Mouse (Mus musculus) ES-Bruce4 (cell line): Measurements from ENCODE around the gene Armc6. TPM values are rescaled to one million over a fixed set of nuclear protein-coding genes. Genes with fewer than 3 reads are reported as not detected.

ENCODE experiments used
- H3K27ac ChIP-seq: 2 replicates; pipeline ENCODE4 v1.5.1; 2012; ENCODE audit warnings: low read length, inconsistent platforms; ENCODE audit not compliant: insufficient read depth
- H3K27me3 ChIP-seq: 2 replicates; pipeline ENCODE4 v1.6.1; 2012; ENCODE audit warnings: mild to moderate bottlenecking, low read length, inconsistent platforms; ENCODE audit not compliant: control insufficient read depth, poor library complexity, insufficient read depth, severe bottlenecking
- H3K36me3 ChIP-seq: 2 replicates; pipeline ENCODE4 v1.6.1; 2012; ENCODE audit warnings: inconsistent platforms, mild to moderate bottlenecking, low read length, moderate library complexity; ENCODE audit not compliant: control insufficient read depth, poor library complexity, insufficient read depth, severe bottlenecking
- H3K4me1 ChIP-seq: one replicate; pipeline ENCODE4 v1.8.1; 2011; ENCODE audit warnings: low read length; ENCODE audit not compliant: control insufficient read depth, insufficient read depth
- H3K4me3 ChIP-seq: 2 replicates; pipeline ENCODE4 v1.5.1; 2011; ENCODE audit warnings: low read depth, mild to moderate bottlenecking, low read length
- H3K9ac ChIP-seq: 2 replicates; pipeline ENCODE4 v1.6.1; 2012; ENCODE audit warnings: low read depth, mild to moderate bottlenecking, inconsistent platforms; ENCODE audit not compliant: poor library complexity, severe bottlenecking
- H3K9me3 ChIP-seq: replicated peaks from 2 replicates; pipeline ENCODE4 v1.6.1; 2012; ENCODE audit warnings: mild to moderate bottlenecking, low read length, inconsistent platforms; ENCODE audit not compliant: control insufficient read depth, poor library complexity, insufficient read depth, severe bottlenecking
- CTCF ChIP-seq: IDR thresholded peaks from one replicate; pipeline ENCODE4 v1.8.1; 2011; ENCODE audit warnings: low read depth, low read length
- EP300 ChIP-seq: IDR thresholded peaks from 2 replicates; pipeline ENCODE4 v1.6.1; 2011; ENCODE audit warnings: low read depth, low read length; ENCODE audit not compliant: insufficient read depth
- POLR2A ChIP-seq: IDR thresholded peaks from one replicate; pipeline ENCODE4 v1.8.1; 2011; ENCODE audit warnings: low read length; ENCODE audit not compliant: insufficient read depth
- polyA plus RNA-seq: library from polyadenylated mRNA; stranded (reverse); fragments of >200 nt; gene quantifications from 2 replicates; pipeline ENCODE4 v1.2.4, GENCODE M21; 2011; ENCODE audit warnings: low read depth; ENCODE audit not compliant: missing spikeins, insufficient read depth, insufficient read length

Armc6 gene
- polyA plus RNA-seq, 1 experiment, result 5.7 TPM

DNA sequence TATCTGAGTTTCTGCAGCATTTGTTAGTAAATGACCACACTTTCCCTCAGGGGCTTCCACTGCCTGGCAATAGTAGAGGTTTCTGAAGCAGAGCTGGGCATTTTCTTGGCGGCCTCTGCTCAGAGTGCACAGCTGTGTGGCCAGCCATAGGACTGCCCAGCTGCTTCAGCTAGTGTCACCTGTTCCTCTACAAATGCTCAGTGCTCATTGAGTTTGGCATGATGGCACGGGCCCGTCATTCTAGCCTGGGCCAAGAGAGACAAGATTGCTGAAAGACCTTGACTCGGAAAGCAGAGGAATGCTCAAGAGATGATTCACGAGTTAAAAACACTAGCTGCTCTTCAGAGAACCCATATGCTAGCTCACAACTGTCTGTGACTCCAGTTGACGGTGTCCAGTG is 12.4 kb upstream of the Armc6 start:
- no peak overlapping the region for H3K9ac ChIP-seq
- no peaks in the 10 kb centered on the region for H3K9me3 ChIP-seq
- no peaks in the 10 kb centered on the region for H3K4me1 ChIP-seq
- H3K27me3 ChIP-seq, result no peaks in the 10 kb centered on the region
- no peak for TF ChIP-seq EP300
- TF ChIP-seq CTCF, result no peak
- no peak for TF ChIP-seq POLR2A
- no peak overlapping the region for H3K4me3 ChIP-seq
- no peak overlapping the region for H3K27ac ChIP-seq
- H3K36me3 ChIP-seq, result peaks cover 86% of the 10 kb centered on the region

DNA sequence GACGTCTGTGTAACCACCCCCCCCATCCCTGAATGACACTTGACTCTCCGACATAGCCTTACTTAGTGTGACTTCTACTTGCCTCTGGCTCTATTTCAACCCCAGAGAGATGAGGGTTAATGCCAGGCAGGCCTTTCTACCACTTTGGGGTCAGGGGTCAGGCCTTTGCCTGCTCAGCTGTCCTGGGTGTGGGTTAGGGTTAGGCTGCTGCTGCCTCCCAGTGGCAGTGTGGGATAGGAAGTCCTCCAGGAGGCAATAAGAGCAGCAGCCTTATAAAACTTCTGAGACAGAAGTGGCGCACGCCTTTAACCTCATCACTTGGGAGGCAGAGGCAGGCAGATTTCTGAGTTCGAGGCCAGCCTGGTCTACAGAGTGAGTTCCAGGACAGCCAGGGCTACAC is 6.4 kb upstream of the Armc6 start:
- Histone ChIP-seq H3K9ac (no peak overlapping the region), H3K27me3 (no peaks in the 10 kb centered on the region), H3K36me3 (peaks cover 85% of the 10 kb centered on the region), H3K9me3 (no peaks in the 10 kb centered on the region), H3K4me1 (no peaks in the 10 kb centered on the region), H3K4me3 (no peak overlapping the region), H3K27ac (no peak overlapping the region)
- TF ChIP-seq POLR2A (no peak), CTCF (peak; percentile 36), EP300 (no peak)

DNA sequence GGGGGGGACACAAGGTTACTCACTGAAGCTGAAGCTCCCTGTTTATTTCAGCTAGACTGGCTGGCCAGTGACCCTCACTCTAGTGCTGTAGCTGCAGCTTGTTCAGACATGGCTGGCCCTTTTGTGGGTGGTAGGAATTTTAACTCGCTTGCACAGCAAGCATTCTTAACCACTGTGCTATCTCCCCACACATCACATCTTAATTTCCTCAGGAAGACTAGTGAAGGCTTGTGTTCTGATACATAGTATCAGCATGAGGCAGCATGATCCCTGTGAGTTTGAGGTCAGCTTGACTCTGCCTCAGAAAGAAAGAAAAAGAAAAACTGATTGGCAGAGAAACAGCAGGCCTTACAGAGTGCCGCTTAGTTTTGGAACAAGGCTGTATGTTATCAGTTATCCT is 3.6 kb upstream of the Armc6 start:
- Histone ChIP-seq H3K9me3 (no peaks in the 10 kb centered on the region), H3K9ac (no peak overlapping the region), H3K36me3 (peaks cover 63% of the 10 kb centered on the region), H3K4me1 (no peaks in the 10 kb centered on the region), H3K27ac (no peak overlapping the region), H3K27me3 (no peaks in the 10 kb centered on the region), H3K4me3 (no peak overlapping the region)
- TF ChIP-seq CTCF, result no peak
- no peak for TF ChIP-seq POLR2A
- no peak for TF ChIP-seq EP300

DNA sequence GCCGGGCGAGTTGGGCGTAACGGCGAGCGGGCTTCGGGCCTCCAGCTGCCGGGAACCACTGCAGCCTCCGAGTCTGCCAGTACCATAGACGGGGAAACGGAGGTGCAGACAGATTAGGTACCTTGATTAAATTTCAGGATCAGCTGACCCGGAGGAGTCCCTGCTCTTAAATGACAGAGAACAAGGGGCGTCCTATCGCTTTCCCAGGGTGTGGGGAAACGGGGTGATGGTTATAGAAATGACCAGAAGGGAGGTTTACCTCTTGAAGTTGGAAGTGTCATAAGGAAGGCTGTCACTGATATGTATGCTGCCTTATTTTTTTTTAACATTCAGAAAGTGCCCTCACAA is 489 bp upstream of the Armc6 start:
- Histone ChIP-seq H3K36me3 (peaks cover 32% of the 10 kb centered on the region), H3K9ac (peak overlapping the region; percentile 69), H3K4me1 (no peaks in the 10 kb centered on the region), H3K4me3 (peak overlapping the region; percentile 80), H3K27ac (peak overlapping the region; percentile 42; the same call in 1 of the 2 replicates), H3K9me3 (no peaks in the 10 kb centered on the region), H3K27me3 (no peaks in the 10 kb centered on the region)
- TF ChIP-seq POLR2A (no peak), EP300 (no peak), CTCF (no peak)

DNA sequence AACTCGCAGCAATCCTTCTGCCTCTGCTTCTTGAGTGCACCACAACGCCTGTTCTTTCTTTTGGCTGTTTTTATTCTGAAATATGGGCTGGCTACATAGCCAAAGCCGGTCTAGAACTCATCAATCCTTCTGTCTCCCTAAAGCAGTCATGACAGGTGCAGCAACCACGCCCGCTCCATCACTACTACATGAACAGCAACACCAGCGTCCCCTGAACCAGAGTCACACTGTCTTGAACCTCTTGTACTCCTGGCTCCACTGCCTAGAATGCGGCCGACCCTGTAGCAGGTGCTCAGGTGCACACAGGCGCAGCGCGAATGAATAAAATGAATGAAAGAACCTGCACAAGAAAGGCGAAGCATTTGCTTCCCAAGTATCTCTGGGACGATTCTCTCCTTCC is 660 bp downstream of the Armc6 start:
- H3K4me1 ChIP-seq, result no peaks in the 10 kb centered on the region
- peak overlapping the region; percentile 69 for H3K9ac ChIP-seq
- H3K27ac ChIP-seq, result no peak overlapping the region
- no peaks in the 10 kb centered on the region for H3K9me3 ChIP-seq
- no peaks in the 10 kb centered on the region for H3K27me3 ChIP-seq
- H3K4me3 ChIP-seq, result peak overlapping the region; percentile 86
- no peak for TF ChIP-seq POLR2A
- TF ChIP-seq CTCF, result no peak
- no peak for TF ChIP-seq EP300
- H3K36me3 ChIP-seq, result peaks cover 27% of the 10 kb centered on the region

DNA sequence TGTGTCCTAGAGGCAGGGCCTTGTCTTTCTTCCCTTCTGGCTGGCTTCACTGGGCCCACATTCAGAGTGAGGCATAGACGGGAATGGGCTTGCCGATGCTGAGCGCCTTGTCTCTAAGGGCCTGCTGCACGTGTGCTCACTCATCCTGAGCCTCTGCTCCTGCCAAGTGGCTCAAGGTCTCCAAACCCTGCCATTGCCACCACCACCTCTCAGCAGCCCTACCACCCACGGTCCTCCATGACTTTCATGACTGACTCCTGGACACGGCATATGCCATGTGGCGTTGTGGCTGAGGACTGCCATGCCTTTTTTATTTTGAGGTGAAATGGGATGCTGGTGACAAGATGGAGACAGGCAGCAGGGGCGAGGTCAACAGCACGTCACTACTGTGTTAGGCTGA is 3.4 kb downstream of the Armc6 start:
- Histone ChIP-seq H3K36me3 (0 out of 2 replicates have a peak, but pooled peaks cover 3% of the 10 kb centered on the region), H3K4me3 (no peak overlapping the region), H3K4me1 (no peaks in the 10 kb centered on the region), H3K9ac (no peak overlapping the region), H3K27me3 (no peaks in the 10 kb centered on the region), H3K27ac (no peak overlapping the region), H3K9me3 (no peaks in the 10 kb centered on the region)
- TF ChIP-seq EP300 (no peak), CTCF (no peak), POLR2A (no peak)
